Mouse (Mus musculus) mesoderm, embryonic 11.5 days (tissue): ENCODE data around the gene Scap.

ENCODE experiments used
- DNase-seq: peaks from one replicate; pipeline ENCODE4 v3.0.0-alpha.2; 2012; ENCODE audit warnings: low read depth, low spot score

Scap gene

DNA sequence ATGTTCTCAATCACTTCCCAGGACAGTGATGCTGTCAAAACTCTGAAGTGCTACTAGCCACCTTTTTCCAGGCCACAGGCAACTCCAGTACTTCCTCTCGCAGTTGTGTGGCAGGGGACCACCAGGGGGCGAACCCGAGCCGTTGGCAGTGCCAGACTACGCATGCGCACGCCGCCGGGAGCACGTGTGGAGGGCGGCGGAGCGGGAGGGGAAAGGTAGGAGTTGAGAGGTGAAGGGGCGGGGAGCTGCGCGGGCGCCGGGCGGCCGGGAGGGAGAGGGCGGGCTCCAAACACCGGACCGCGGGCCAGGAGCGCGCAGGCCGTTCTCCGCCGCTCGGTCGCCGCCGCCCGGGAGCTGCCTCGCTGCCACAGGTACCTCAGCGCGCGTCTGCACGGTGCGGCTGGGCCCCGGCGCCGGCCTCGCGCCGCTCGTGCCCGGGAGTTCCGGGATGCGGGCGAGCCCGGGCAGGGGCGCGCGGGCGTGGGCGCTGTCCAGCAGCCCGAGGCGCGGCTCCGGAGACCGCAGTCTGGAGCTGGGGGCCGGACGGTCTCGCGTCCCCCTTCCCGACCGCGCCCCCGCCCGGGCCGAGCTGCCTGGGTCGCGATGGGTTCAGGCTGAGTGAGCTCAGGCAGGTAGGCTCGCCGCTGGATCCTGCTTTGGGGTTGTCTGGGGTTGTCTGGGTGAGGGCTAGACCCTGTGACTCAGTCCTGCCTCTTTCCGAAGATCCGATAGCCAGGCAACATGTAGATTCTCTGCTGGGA is at the start of gene Scap:
TSS of gene Scap (plus strand) at position 154 of the 761 bp plus-strand sequence.
- DNase-seq = peak; percentile 95

DNA sequence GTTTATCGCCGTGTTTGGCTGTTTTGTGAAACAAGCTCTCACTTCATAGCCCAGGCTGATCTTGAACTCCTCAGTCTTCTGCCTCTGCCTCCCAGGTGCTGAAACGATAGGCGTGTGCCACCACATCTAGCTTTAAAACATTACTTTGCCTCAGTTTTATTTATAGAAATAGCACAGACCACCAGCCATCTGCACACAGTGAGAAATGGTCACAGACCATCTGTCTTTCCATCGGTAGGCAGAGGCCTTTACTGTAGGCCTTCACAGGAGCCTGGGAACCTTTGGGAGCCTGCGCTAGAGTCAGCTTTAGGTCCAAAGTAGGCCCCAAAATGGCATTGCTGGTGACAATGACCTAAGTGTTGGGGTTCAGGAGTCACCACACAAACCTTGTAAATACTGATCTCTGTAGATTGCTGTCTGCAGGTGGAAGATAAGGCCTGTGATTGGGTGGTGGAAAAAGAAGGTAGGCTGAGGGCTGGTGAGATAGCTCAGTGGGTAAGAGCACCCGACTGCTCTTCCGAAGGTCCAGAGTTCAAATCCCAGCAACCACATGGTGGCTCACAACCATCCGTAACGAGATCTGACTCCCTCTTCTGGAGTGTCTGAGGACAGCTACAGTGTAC is 48.9 kb upstream of the Scap start:
- DNase-seq = no peak

DNA sequence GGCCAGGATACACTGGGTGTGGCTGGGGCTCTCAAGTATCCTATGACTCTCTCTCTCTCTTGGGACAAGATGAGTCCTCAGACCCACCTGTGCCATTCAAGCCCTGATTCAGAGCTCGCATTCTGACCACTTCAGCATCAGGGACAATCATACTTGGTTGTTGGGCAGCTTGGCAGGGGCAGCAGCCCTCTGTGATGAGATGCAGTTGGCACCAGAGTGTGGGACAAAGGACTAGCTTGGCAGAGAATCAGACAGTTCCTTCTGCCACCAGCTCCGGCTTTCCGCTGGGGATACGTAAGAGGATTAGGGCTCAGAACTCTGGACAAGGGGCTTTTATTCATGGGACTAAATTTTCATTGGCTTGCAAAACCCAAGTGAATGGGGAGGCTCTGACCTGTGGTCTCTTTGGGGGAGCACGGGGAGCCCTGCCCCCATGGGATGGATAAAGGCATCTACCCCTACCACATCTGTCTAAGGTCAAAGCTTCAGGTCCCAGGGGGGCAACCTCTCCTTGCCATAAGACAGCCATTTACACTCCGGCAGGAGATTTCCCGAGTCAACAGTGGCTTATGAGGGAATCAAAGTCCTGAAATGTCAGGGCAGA is 45.7 kb upstream of the Scap start:
- DNase-seq = no peak

DNA sequence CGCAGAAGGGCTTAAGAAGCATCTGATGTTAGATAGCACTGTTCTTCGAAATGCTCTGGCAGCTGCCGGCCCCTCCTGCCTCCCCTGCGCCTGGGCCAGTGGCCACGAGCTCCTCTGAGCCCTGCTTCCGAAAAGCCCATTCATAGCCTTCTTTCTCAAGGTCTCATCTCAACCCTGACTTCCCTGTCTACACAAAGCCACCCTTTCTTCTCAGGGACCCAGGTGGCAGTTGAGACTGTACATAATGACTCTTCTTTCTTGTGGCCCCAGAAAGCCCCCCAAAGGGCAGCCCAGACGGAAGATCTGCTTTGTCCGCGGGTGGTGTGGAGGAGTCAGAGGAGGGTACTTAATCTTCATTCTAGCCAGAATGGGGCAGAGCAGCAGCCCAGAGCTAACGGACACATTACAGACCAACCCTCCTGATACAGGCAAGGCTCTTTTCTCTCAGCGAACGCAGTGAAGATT is 39.8 kb upstream of the Scap start:
- DNase-seq = no peak

DNA sequence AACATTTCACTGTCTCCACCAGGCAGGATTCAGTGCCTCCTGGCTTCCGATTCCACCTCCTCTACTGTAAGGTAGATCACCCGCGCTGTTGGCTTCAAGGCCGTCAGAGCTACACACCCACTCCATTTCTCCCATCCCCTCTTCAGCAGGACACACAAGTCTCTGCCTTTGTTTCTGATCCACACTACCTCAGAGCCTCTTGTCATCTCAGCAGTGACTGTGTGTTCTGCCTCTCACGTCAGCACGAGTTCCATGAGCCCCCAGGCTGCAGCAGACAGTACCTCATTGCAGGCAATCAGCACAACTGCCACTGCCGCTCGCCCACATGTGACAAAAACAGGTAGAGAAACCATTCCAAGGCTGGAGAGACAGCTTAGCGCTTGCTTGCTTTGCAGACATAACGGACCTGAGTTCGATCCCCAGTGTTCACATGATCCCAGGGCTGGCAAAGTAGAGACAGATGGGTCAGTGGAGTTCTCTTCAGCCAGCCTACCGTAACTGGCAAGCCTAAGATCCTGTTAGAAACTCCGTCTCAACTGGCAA is 39.1 kb upstream of the Scap start:
- DNase-seq = no peak

DNA sequence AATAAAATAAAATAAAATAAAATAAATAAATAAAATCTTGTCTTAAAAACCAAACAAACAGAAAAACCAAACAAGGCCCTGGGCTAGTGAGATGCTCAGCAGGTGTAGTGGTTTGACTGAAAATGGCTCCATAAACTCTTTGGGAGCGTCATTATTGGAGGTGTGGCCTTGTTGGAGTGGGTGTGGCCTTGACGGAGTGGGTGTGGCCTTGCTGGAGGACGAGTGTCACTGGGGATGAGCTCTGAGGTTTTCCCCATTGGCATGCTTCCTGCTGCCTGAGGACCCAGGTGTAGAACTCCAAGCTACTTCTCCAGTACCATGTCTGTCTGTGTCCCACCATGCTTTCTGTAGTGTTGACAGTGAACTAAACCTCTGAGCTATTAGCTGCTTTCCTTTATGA is 38.3 kb upstream of the Scap start:
- DNase-seq = no peak

DNA sequence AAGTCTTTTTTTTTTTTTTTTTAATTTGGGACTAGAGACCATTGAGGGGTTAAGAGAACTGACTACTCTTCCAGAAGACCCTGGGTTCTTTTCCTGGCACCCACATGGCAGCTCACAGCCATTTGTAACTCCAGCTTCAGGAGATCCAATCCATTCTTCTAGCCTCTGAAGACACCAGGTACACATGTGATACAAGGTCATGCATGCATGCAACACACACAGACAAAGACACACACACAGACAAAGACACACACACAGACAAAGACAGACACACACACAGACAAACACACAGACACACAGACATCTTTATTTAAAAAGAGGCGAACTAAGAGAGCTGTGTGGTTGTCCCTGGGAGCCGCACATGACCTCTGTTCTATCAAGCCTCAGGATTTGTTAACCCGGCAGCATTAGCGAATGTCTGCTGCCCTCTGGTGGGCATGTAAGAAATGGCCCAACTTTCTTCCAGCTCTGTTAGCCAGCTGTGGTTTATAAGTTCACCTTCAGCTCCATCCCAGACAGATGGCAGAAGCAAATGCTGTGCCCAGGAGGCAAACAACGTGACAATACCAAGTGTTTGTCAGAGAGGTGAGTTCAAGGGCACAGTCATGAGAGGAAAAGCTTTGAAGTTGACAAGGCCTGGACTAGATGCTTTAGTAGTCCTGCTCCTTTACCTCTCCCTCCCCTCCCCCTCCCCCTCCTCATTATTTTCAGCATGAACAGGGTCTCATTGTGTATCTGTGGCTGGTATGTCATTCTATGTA is 36.0 kb upstream of the Scap start:
- DNase-seq = peak; percentile 91

DNA sequence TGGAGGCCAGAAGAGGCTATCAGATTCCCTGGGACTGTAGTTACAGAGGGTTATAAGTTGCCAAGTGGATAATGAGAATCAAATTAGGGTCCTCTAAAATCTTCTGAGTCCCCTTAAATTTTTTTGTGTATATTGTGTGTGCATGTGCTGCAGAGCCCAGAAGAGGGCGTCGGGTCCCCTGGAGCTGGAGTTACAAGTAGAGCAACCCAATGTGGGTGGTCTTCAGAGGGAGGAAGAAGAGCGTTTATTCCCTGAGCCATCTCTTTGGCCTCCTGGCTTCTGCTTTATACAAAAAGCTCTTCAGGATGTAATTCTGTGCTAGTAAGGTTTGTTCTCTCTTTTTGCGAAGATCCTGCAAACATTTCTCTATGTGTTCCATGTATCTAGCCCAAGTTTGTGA is 28.6 kb upstream of the Scap start:
- peak; percentile 81 for DNase-seq

DNA sequence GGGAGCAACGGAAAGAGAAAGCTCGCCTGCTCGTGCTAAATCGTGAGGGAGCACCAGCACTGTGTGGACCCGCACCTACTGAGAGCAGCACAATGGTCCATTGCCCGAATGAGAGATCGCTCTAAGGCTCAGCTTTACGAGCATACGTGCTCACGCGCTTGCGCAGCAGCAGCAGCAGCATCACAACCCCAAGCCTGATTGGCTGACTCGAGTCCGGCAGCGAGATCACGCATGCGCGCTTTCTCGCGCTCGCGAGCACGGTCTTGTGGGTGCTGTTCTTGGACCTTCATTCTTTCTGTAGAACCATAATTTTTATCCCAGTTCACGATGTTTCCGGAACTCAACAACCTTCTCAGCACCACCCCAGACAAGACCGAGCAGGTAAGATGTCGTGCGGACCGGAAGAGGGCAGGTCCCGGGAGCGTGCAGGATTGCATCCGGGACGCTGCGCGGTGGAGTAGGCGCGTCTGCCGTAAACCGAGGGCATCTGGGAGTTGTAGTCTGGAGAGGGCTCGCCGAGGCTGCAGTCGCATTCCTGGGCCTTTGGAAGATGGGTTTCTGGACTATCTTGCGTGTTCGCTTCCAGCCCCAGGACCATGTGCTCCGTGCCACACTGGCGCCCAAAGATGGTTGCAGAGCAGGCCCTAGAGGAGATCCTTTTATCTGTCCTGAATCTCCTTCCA is 28.0 kb upstream of the Scap start, which contains the start of gene Elp6:
TSS of gene Elp6 (plus strand) at position 205 of the 683 bp plus-strand sequence.
- peak; percentile 96 for DNase-seq

DNA sequence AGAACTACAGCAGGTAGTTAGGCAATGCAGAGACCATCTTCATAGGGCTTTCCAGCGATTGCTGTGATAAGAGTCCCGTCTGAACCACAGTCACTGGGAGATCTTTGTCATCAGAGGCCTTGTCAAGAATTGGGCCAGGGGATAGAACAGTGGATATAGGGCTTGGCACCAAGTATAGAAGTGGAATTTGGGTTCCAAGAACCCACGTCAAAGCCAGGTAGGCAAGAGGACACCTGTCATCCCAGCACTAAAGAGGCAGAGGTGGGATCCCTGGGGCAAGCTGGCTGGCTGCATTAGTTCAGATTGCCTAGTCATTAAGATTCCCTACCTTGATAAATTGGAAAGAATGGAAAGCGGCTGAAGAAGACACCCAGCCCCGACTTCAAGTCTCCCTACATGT is 26.7 kb upstream of the Scap start:
- no peak for DNase-seq

DNA sequence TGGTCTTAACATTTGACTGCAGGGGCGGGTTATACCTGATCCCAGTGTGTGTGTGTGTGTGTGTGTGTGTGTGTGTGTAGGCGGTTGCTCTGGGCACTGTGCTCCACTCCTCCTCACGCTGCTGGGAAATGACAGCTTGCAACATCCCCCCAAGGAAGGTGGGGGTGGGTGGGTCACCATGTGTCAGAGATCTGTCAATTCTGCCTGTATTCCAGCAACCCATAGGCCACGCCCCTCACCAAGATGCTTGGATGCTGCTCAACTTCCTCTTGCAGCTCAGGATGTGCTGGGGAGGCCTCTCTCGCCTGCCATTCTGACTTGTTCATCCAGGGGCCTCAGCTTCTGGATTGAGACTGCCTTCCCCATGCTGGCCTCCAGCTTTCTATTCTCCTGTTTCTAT is 18.4 kb upstream of the Scap start:
- no peak for DNase-seq

DNA sequence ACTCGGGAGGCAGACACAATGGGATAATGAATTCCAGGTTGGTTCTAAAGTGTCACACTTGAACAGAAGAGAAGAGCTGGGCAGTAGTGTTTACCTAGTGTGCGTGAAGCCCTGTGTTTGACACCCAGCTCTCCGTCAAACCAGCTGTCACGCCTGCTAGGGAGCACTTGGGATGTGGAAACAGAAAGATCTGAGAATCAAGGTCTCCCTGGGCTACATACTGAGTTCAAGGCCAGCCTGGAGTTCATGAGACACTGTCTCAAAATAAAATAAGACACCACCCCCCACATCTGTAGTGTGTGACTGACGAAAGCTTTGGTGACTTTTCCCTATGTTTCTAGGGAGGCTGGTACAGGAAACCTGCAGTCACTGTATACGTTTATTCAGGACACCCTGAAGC is 17.7 kb upstream of the Scap start:
- DNase-seq = no peak

DNA sequence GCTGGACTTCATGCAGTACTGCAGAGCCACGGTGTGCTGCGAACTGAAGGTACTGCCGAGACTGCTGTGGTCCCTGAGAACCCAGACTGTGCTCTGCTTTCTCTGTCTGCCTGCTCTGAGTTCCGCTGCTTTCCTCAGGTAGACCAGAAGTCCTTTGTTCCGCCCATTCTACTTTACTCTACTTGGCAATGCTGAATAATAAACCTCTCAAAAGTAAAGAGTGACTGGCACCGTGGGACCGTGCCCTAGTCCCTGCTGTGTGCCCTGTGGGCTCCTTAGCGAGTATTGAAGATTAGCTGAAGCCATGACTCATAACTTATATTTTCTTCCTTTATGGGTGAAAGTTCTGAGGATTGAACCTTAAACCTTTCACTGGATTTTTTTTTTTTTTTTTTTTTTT is 17.2 kb upstream of the Scap start:
- no peak for DNase-seq

DNA sequence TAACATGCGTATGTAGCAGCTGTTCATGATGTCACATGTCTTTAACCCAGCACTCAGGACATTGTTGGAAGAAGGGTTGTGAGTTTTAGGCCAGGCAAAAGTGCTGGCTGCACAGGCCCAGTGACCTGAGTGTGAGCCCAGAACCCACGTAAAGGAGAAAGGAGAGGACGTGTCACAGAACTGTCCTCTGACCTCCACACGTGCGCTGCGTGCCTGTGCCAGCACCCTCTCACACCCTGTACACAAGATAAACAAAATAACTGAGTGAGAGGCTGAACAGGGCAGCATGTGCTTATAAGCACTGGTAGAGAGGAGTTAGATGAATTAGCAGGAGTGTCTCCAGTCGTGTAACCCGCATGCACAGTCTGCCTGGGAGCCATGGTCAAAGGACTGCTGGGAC is 16.6 kb upstream of the Scap start:
- DNase-seq = no peak

DNA sequence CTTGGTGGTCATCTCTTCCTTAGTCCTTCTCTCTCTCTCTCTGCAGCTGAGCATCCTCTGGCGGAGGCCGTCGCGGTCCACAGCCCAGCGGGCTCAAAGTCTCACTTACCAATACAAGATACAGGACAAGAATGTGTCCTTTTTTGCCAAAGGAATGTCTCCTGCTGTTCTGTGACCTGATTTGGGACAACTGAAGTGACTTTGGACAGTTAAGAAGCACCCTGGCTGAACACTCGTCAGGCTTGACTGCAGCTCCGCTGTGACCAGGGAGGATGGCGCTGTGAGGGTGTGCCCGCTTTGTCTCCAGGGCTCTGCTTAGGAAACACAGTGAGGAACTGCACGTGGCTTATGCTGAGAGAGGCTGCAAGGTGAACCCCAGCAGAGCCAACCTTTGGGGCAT is 12.3 kb upstream of the Scap start:
- no peak for DNase-seq

DNA sequence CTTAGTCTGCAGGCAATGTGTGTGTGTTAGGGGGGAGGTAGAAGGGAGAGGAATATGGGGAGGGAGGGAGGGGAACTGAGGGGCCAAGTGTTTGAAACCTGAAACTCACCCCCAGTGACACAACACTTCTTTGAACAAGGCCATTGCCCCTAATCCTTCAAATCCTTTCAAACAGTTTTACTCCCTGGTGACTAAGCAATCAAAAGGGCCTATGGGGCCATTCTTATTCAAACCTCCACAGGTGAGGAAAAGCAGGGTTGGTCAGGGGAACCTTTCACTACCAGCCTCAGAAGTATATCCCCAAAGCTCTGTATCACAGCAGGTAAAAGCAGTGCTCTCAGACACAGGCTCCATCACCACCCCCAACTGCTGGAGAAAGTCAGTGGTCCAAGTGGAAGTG is 10.1 kb upstream of the Scap start:
- DNase-seq = no peak

DNA sequence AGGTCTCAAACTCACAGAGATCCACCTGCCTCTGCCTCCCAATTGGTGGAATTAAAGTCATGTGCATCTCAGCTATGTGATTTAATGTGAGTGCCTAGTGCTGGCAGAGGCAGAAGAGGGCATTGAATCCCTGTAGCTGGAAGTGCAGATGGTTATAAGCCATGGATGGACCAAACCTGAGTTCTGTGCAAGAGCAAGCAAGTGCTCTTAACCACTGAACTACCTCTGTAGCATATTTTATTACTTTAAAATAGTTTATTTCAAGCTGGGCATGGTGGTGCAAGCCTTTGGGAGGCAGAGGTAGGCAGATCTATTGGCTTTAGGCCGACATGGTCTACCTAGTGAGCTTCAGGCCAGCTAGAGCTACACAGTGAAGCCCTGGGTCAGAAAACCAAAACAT is 8.9 kb upstream of the Scap start:
- no peak for DNase-seq

DNA sequence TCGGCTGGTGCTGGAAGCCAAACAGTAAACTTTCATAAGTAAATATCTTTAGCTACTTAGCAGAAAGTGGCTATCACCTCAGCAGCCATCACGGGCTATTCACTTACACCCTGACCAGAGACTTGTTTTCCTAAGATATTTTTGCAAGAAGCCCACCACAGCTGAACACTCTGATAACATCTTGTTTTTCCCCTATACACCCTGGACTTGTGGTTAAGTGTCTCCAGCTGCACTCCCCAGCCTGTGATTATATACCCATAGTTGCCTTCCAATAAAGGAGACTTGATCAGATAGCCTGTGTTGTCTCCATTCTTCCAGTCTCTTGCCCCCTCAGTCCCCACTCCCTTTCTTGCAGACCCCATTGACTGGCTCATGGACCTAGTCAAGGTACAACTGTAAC is 4.9 kb upstream of the Scap start:
- no peak for DNase-seq

DNA sequence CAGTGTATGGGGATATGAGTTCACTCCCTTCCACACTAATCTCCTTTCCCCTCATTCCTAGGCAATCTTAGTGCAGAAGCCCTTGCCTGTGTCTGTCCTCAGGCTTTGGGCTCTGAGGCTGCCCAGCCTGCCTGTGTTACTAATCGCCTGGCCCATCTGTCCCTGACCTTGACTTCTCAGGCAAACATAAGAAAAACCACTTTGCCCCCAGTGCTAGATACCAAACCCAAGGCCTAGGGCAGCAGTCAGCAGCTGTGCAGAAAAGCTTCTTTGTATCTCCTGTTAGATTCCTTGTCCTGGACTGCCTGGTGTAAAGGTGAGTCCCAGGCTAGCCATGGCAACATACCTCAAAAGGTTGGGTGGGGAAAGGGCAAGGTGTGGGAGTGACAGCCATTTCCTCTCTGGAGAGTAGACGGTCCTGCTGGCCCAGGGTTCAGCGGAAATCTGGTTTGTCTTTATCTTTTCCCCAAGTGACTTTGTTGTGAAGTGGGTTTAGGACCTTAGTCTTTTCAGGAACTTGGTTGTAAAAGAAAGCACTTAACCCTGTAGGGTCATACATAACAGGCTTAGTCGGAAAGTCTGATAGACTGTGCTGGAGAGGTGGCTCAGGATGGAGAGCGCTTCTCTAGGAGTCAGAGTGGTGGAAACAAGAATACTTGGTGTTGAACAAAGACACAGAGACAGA is 4.0 kb upstream of the Scap start:
- DNase-seq = no peak

DNA sequence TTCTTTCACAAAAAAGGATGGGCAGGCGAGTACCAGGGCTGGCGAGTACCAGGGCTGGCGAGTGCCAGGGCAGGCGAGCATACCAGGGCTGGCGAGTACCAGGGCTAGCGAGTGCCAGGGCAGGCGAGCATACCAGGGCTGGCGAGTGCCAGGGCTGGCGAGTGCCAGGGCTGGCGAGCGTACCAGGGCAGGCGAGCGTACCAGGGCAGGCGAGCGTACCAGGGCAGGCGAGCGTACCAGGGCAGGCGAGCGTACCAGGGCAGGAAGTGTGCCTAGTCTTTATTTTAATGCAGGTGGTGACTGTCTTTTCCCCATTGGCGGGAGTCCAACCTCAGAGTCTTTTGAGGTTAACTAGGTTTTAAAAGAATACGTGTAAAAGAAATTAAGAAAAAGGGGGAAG is 3.4 kb upstream of the Scap start:
- DNase-seq = no peak

DNA sequence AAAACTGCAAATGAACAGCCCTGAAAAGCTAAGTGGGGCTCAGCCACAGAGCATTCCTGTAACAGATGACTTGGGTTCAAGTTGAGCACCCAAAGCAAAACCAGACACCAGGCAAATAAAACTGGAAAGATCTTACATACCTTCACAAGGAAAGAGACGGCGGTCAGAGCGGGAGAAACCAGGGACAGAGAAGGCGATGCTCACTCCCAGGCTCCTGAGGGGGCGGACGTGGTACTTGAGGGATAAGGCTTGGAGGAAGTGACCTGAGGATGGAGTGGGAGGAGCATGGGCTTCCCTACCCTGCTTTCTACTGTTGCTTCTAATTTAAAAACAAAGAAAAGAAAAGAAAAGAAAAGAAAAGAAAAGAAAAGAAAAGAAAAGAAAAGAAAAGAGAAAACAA is 2.7 kb upstream of the Scap start:
- DNase-seq = no peak
